Mouse (Mus musculus): ENCODE measurements at regions not wholly inside any gene's neighbourhood (a gene's known extent, or its start where the extent isn't known, plus 50 kb on each side); places are given as distances from the start of the nearest gene placed in this dataset.

- H3K79me3 ChIP-seq (ENCODE audit: low read depth) = no peaks in the 10 kb centered on the region
- no peak overlapping the region for H3K4me3 ChIP-seq (ENCODE audit: insufficient read depth, poor library complexity, severe bottlenecking)
- H3K36me3 ChIP-seq (ENCODE audit: control insufficient read depth, insufficient read depth) = no peaks in the 10 kb centered on the region
- TF ChIP-seq MYOG (IDR thresholded peaks at IDR 0.05; ENCODE audit: control insufficient read depth, extremely low read depth, insufficient read length) (no peak), USF1 (IDR thresholded peaks at IDR 0.05; ENCODE audit: low read depth) (no peak), CEBPB (IDR thresholded peaks at IDR 0.05; ENCODE audit: low read depth) (no peak), FOSL1 (IDR thresholded peaks at IDR 0.05; ENCODE audit: insufficient read depth, low read length, poor library complexity, severe bottlenecking) (no peak), CTCF (IDR thresholded peaks at IDR 0.05; ENCODE audit: control insufficient read depth, insufficient read depth, insufficient read length) (no peak), MYOD1 (IDR thresholded peaks at IDR 0.05; ENCODE audit: control insufficient read depth, insufficient read length, low read depth) (no peak), MAX (IDR thresholded peaks at IDR 0.05) (no peak)
- H3K27me3 ChIP-seq (ENCODE audit: control insufficient read depth, insufficient read depth, insufficient read length) = no peaks in the 10 kb centered on the region
- H3K79me2 ChIP-seq (ENCODE audit: control insufficient read depth, insufficient read depth) = no peaks in the 10 kb centered on the region
- no peak overlapping the region for H3ac ChIP-seq (ENCODE audit: control insufficient read depth, insufficient read length, low read depth)
Observed at GRCm38 (mm10) chr14:76907941-76908340, 128.6 kb upstream of the Ccdc122 start.

GRCm38 (mm10) chr14:76902962-76903757 is 133.4 kb upstream of the Ccdc122 start:
- Histone ChIP-seq H3ac (ENCODE audit: control insufficient read depth, insufficient read length, low read depth) (no peak overlapping the region), H3K4me3 (ENCODE audit: insufficient read depth, poor library complexity, severe bottlenecking) (no peak overlapping the region), H3K36me3 (ENCODE audit: control insufficient read depth, insufficient read depth) (no peaks in the 10 kb centered on the region), H3K79me2 (ENCODE audit: control insufficient read depth, insufficient read depth) (no peaks in the 10 kb centered on the region), H3K79me3 (ENCODE audit: low read depth) (no peaks in the 10 kb centered on the region), H3K27me3 (ENCODE audit: control insufficient read depth, insufficient read depth, insufficient read length) (no peaks in the 10 kb centered on the region)
- TF ChIP-seq CEBPB (IDR thresholded peaks at IDR 0.05; ENCODE audit: low read depth) = peak; percentile 16
- TF ChIP-seq MAX (IDR thresholded peaks at IDR 0.05) = no peak

- no peaks in the 10 kb centered on the region for H3K36me3 ChIP-seq (ENCODE audit: control insufficient read depth, insufficient read depth)
- H3ac ChIP-seq (ENCODE audit: control insufficient read depth, insufficient read length, low read depth) = no peak overlapping the region
- H3K4me3 ChIP-seq (ENCODE audit: insufficient read depth, poor library complexity, severe bottlenecking) = no peak overlapping the region
- no peaks in the 10 kb centered on the region for H3K79me3 ChIP-seq (ENCODE audit: low read depth)
- TF ChIP-seq CEBPB (IDR thresholded peaks at IDR 0.05; ENCODE audit: low read depth) = no peak
- no peak for TF ChIP-seq MYOD1 (IDR thresholded peaks at IDR 0.05; ENCODE audit: control insufficient read depth, insufficient read length, low read depth)
- no peak for TF ChIP-seq USF1 (IDR thresholded peaks at IDR 0.05; ENCODE audit: low read depth)
- no peak for TF ChIP-seq MYOG (IDR thresholded peaks at IDR 0.05; ENCODE audit: control insufficient read depth, extremely low read depth, insufficient read length)
- no peak for TF ChIP-seq MAX (IDR thresholded peaks at IDR 0.05)
- TF ChIP-seq FOSL1 (IDR thresholded peaks at IDR 0.05; ENCODE audit: insufficient read depth, low read length, poor library complexity, severe bottlenecking) = no peak
- TF ChIP-seq CTCF (IDR thresholded peaks at IDR 0.05; ENCODE audit: control insufficient read depth, insufficient read depth, insufficient read length) = no peak
- H3K79me2 ChIP-seq (ENCODE audit: control insufficient read depth, insufficient read depth) = no peaks in the 10 kb centered on the region
- no peaks in the 10 kb centered on the region for H3K27me3 ChIP-seq (ENCODE audit: control insufficient read depth, insufficient read depth, insufficient read length)
Observed at GRCm38 (mm10) chr14:76901490-76901889, 135.1 kb upstream of the Ccdc122 start.

- Histone ChIP-seq H3K4me3 (ENCODE audit: insufficient read depth, poor library complexity, severe bottlenecking) (no peak overlapping the region), H3K79me2 (ENCODE audit: control insufficient read depth, insufficient read depth) (no peaks in the 10 kb centered on the region)
Observed at GRCm38 (mm10) chr14:76899331-76899730, 137.2 kb upstream of the Ccdc122 start.

GRCm38 (mm10) chr14:76887708-76888107 is 148.9 kb upstream of the Ccdc122 start:
- Histone ChIP-seq H3K36me3 (ENCODE audit: control insufficient read depth, insufficient read depth) (no peaks in the 10 kb centered on the region), H3K79me2 (ENCODE audit: control insufficient read depth, insufficient read depth) (no peaks in the 10 kb centered on the region)
- no peak for TF ChIP-seq CTCF (IDR thresholded peaks at IDR 0.05; ENCODE audit: control insufficient read depth, insufficient read depth, insufficient read length)

More at GRCm38 (mm10) chr14:76899331-76899730, 137.2 kb upstream of the Ccdc122 start:
- H3K27me3 ChIP-seq (ENCODE audit: control insufficient read depth, insufficient read depth, insufficient read length) = no peaks in the 10 kb centered on the region
- H3ac ChIP-seq (ENCODE audit: control insufficient read depth, insufficient read length, low read depth) = no peak overlapping the region
- no peaks in the 10 kb centered on the region for H3K79me3 ChIP-seq (ENCODE audit: low read depth)
- TF ChIP-seq CEBPB (IDR thresholded peaks at IDR 0.05; ENCODE audit: low read depth) (no peak), FOSL1 (IDR thresholded peaks at IDR 0.05; ENCODE audit: insufficient read depth, low read length, poor library complexity, severe bottlenecking) (no peak), CTCF (IDR thresholded peaks at IDR 0.05; ENCODE audit: control insufficient read depth, insufficient read depth, insufficient read length) (no peak), MYOG (IDR thresholded peaks at IDR 0.05; ENCODE audit: control insufficient read depth, extremely low read depth, insufficient read length) (no peak), USF1 (IDR thresholded peaks at IDR 0.05; ENCODE audit: low read depth) (no peak), MAX (IDR thresholded peaks at IDR 0.05) (no peak), MYOD1 (IDR thresholded peaks at IDR 0.05; ENCODE audit: control insufficient read depth, insufficient read length, low read depth) (no peak)
- H3K36me3 ChIP-seq (ENCODE audit: control insufficient read depth, insufficient read depth) = no peaks in the 10 kb centered on the region

GRCm38 (mm10) chr14:76887201-76887600 is 149.4 kb upstream of the Ccdc122 start:
- no peaks in the 10 kb centered on the region for H3K27me3 ChIP-seq (ENCODE audit: control insufficient read depth, insufficient read depth, insufficient read length)
- H3ac ChIP-seq (ENCODE audit: control insufficient read depth, insufficient read length, low read depth) = no peak overlapping the region
- no peaks in the 10 kb centered on the region for H3K36me3 ChIP-seq (ENCODE audit: control insufficient read depth, insufficient read depth)
- TF ChIP-seq USF1 (IDR thresholded peaks at IDR 0.05; ENCODE audit: low read depth) (no peak), MYOG (IDR thresholded peaks at IDR 0.05; ENCODE audit: control insufficient read depth, extremely low read depth, insufficient read length) (no peak), FOSL1 (IDR thresholded peaks at IDR 0.05; ENCODE audit: insufficient read depth, low read length, poor library complexity, severe bottlenecking) (no peak), CTCF (IDR thresholded peaks at IDR 0.05; ENCODE audit: control insufficient read depth, insufficient read depth, insufficient read length) (no peak), CEBPB (IDR thresholded peaks at IDR 0.05; ENCODE audit: low read depth) (no peak), MYOD1 (IDR thresholded peaks at IDR 0.05; ENCODE audit: control insufficient read depth, insufficient read length, low read depth) (no peak), MAX (IDR thresholded peaks at IDR 0.05) (no peak)
- no peaks in the 10 kb centered on the region for H3K79me2 ChIP-seq (ENCODE audit: control insufficient read depth, insufficient read depth)
- no peaks in the 10 kb centered on the region for H3K79me3 ChIP-seq (ENCODE audit: low read depth)
- no peak overlapping the region for H3K4me3 ChIP-seq (ENCODE audit: insufficient read depth, poor library complexity, severe bottlenecking)

More at GRCm38 (mm10) chr14:76887708-76888107, 148.9 kb upstream of the Ccdc122 start:
- H3K4me3 ChIP-seq (ENCODE audit: insufficient read depth, poor library complexity, severe bottlenecking) = no peak overlapping the region
- H3K27me3 ChIP-seq (ENCODE audit: control insufficient read depth, insufficient read depth, insufficient read length) = no peaks in the 10 kb centered on the region
- H3K79me3 ChIP-seq (ENCODE audit: low read depth) = no peaks in the 10 kb centered on the region
- H3ac ChIP-seq (ENCODE audit: control insufficient read depth, insufficient read length, low read depth) = no peak overlapping the region

Data from C2C12 (cell line).